Mouse (Mus musculus): ENCODE data around the gene Tbc1d14.

Gene Tbc1d14

GRCm38 (mm10) chr5:36478540-36479420 lies 114.3 kb downstream of the Tbc1d14 start:
- no peak for TF ChIP-seq GATA4 (IDR thresholded peaks at IDR 0.05; ENCODE audit: insufficient replicate concordance, low read length)

GRCm38 (mm10) chr5:36477486-36477885 lies 115.6 kb downstream of the Tbc1d14 start:
- no peak for TF ChIP-seq GATA4 (IDR thresholded peaks at IDR 0.05; ENCODE audit: insufficient replicate concordance, low read length)

- TF ChIP-seq GATA4 (IDR thresholded peaks at IDR 0.05; ENCODE audit: insufficient replicate concordance, low read length), result no peak
These were observed 118.8 kb downstream of the Tbc1d14 start for GRCm38 (mm10) chr5:36474283-36474682.

- TF ChIP-seq GATA4 (IDR thresholded peaks at IDR 0.05; ENCODE audit: insufficient replicate concordance, low read length), result no peak
These were observed 120.0 kb downstream of the Tbc1d14 start for GRCm38 (mm10) chr5:36472876-36473655.

- TF ChIP-seq GATA4 (IDR thresholded peaks at IDR 0.05; ENCODE audit: insufficient replicate concordance, low read length), result no peak
These were observed 121.9 kb downstream of the Tbc1d14 start for GRCm38 (mm10) chr5:36471206-36471605.

- TF ChIP-seq GATA4 (IDR thresholded peaks at IDR 0.05; ENCODE audit: insufficient replicate concordance, low read length), result no peak
These were observed 127.2 kb downstream of the Tbc1d14 start for GRCm38 (mm10) chr5:36465889-36466288.

- TF ChIP-seq GATA4 (IDR thresholded peaks at IDR 0.05; ENCODE audit: insufficient replicate concordance, low read length), result no peak
These were observed 128.1 kb downstream of the Tbc1d14 start, which contains the start of gene Grpel1 for GRCm38 (mm10) chr5:36464709-36465661. TSS of gene Grpel1 (plus strand) at chr5:36464998.

GRCm38 (mm10) chr5:36463391-36463790 lies 129.7 kb downstream of the Tbc1d14 start:
- TF ChIP-seq GATA4 (IDR thresholded peaks at IDR 0.05; ENCODE audit: insufficient replicate concordance, low read length), result no peak

GRCm38 (mm10) chr5:36462810-36463209 lies 130.3 kb downstream of the Tbc1d14 start:
- TF ChIP-seq GATA4 (IDR thresholded peaks at IDR 0.05; ENCODE audit: insufficient replicate concordance, low read length), result no peak

GRCm38 (mm10) chr5:36461231-36461630 lies 131.8 kb downstream of the Tbc1d14 start:
- TF ChIP-seq GATA4 (IDR thresholded peaks at IDR 0.05; ENCODE audit: insufficient replicate concordance, low read length), result no peak

GRCm38 (mm10) chr5:36460712-36461111 lies 132.4 kb downstream of the Tbc1d14 start:
- no peak for TF ChIP-seq GATA4 (IDR thresholded peaks at IDR 0.05; ENCODE audit: insufficient replicate concordance, low read length)

GRCm38 (mm10) chr5:36458926-36459325 lies 134.2 kb downstream of the Tbc1d14 start:
- TF ChIP-seq GATA4 (IDR thresholded peaks at IDR 0.05; ENCODE audit: insufficient replicate concordance, low read length), result no peak

- no peak for TF ChIP-seq GATA4 (IDR thresholded peaks at IDR 0.05; ENCODE audit: insufficient replicate concordance, low read length)
These were observed 135.4 kb downstream of the Tbc1d14 start for GRCm38 (mm10) chr5:36457706-36458105.

GRCm38 (mm10) chr5:36452821-36453220 lies 140.3 kb downstream of the Tbc1d14 start:
- TF ChIP-seq GATA4 (IDR thresholded peaks at IDR 0.05; ENCODE audit: insufficient replicate concordance, low read length), result no peak

- no peak for TF ChIP-seq GATA4 (IDR thresholded peaks at IDR 0.05; ENCODE audit: insufficient replicate concordance, low read length)
These were observed 141.1 kb downstream of the Tbc1d14 start for GRCm38 (mm10) chr5:36451872-36452389.
